Mouse (Mus musculus): ENCODE measurements around the gene Smbd1.

- no peak for TF ChIP-seq POLR2A (IDR thresholded peaks at IDR 0.05; ENCODE audit: borderline replicate concordance, extremely low read depth, insufficient read depth, insufficient read length, poor library complexity, severe bottlenecking)
- no peak for TF ChIP-seq CTCF (IDR thresholded peaks at IDR 0.05; ENCODE audit: borderline replicate concordance, extremely low read depth, insufficient read depth, insufficient read length)
Observed at GRCm38 (mm10) chr16:32858771-32859636, 48.7 kb upstream of the Smbd1 start.
